Comparison of ENCODE assay signal across 8 mouse cellular contexts in the genomic region with DNA sequence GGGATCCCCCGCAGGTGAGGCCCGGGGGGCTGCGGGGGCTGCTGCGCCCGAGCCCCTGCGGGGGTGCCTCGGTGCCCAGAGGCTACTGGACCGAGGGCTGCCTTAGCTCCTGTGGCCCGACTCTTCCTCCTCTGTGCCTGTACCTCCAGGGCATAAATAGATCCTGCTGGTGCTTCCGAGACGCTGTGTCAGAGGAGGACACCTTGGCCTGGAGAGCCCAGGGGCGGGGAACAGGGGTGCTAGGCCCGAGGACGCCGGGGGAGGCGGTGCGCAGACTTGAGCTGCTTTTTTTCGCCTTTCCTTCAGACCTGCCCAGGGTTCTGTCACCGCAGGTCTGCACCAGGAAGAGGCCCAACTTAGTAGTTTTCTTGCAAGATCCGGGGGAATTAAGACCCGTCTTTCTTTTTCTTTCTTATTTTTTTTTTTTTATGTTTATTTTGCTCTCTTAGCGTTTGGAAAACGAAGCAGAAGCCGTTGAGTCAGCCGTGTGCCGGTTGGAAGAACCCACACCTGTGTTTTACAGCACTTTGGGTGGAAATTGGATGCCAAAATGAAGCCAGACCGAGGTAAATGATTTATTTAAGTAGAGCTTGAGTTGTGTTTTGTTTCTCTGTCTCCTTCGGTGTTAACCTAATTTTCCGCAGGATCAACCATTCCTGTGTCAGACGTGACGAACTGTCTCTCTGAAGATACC. TPM values are rescaled to one million over a fixed set of nuclear protein-coding genes. Genes with fewer than 3 reads are reported as not detected.
DNase-seq lines count a peak whose midpoint lies in the region; ATAC-seq lines count a peak whose summit lies in the region.

No protein-coding gene starts in this region.

- ATAC-seq in embryonic facial prominence, embryonic 15.5 days (ENCODE audit: insufficient number of reproducible peaks, low FRiP score, low TSS enrichment, low read depth) = peak; percentile 56
- ATAC-seq in heart, embryonic 12.5 days (ENCODE audit: insufficient number of reproducible peaks, low FRiP score) = peak; percentile 75
- peak; percentile 79; the same call in 1 of the 2 replicates for ATAC-seq in kidney, embryonic 16.5 days (ENCODE audit: low FRiP score, low TSS enrichment)
- ATAC-seq in lung, embryonic 15.5 days (ENCODE audit: borderline replicate concordance, extremely low read depth, low FRiP score, low TSS enrichment) = no peak; the same call in none of the 2 replicates

- H3K9me3 ChIP-seq in embryonic facial prominence, embryonic 15.5 days (replicated peaks) = no peaks in the 10 kb centered on the region
- no peaks in the 10 kb centered on the region; the same call in 1 of the 2 replicates for H3K9me3 ChIP-seq in heart, embryonic 12.5 days (replicated peaks)
- no peaks in the 10 kb centered on the region for H3K9me3 ChIP-seq in kidney, embryonic 16.5 days (ENCODE audit: low read length)
- no peaks in the 10 kb centered on the region for H3K9me3 ChIP-seq in lung, embryonic 15.5 days

- H3K9ac ChIP-seq in embryonic facial prominence, embryonic 15.5 days = peak overlapping the region; percentile 77
- peak overlapping the region; percentile 87 for H3K9ac ChIP-seq in heart, embryonic 12.5 days
- peak overlapping the region; percentile 85 for H3K9ac ChIP-seq in kidney, embryonic 16.5 days (replicated peaks; ENCODE audit: low read length)
- H3K9ac ChIP-seq in lung, embryonic 15.5 days = peak overlapping the region; percentile 71

- DNase-seq in CD4-positive, CD25-positive, alpha-beta regulatory T cell, adult 2 months (ENCODE audit: low read depth, low spot score) = peak; percentile 86
- DNase-seq in adrenal gland, adult 8-10 months = peak; percentile 80
- DNase-seq in ovary, adult 18-20 months (ENCODE audit: low spot score) = peak; percentile 74
- DNase-seq in thymus, postnatal 25 days = peak; percentile 79

- H3K4me3 ChIP-seq in embryonic facial prominence, embryonic 15.5 days (replicated peaks) = peak overlapping the region; percentile 98
- peak overlapping the region; percentile 66 for H3K4me3 ChIP-seq in heart, embryonic 12.5 days
- peak overlapping the region; percentile 94 for H3K4me3 ChIP-seq in kidney, embryonic 16.5 days (ENCODE audit: low read length)
- H3K4me3 ChIP-seq in lung, embryonic 15.5 days = peak overlapping the region; percentile 77

- peak overlapping the region; percentile 98 for H3K27ac ChIP-seq in embryonic facial prominence, embryonic 15.5 days (replicated peaks)
- peak overlapping the region; percentile 91 for H3K27ac ChIP-seq in heart, embryonic 12.5 days (ENCODE audit: poor library complexity, severe bottlenecking)
- peak overlapping the region; percentile 95 for H3K27ac ChIP-seq in kidney, embryonic 16.5 days (ENCODE audit: low read length)
- peak overlapping the region; percentile 92 for H3K27ac ChIP-seq in lung, embryonic 15.5 days

- no peaks in the 10 kb centered on the region for H3K27me3 ChIP-seq in embryonic facial prominence, embryonic 15.5 days
- H3K27me3 ChIP-seq in heart, embryonic 12.5 days (replicated peaks) = no peaks in the 10 kb centered on the region
- no peaks in the 10 kb centered on the region for H3K27me3 ChIP-seq in kidney, embryonic 16.5 days (ENCODE audit: insufficient read depth, low read length)
- H3K27me3 ChIP-seq in lung, embryonic 15.5 days = no peaks in the 10 kb centered on the region

- peaks cover 15% of the 10 kb centered on the region for H3K4me1 ChIP-seq in embryonic facial prominence, embryonic 15.5 days
- peaks cover 11% of the 10 kb centered on the region for H3K4me1 ChIP-seq in heart, embryonic 12.5 days (replicated peaks)
- peaks cover 16% of the 10 kb centered on the region for H3K4me1 ChIP-seq in kidney, embryonic 16.5 days (ENCODE audit: insufficient read depth, low read length)
- H3K4me1 ChIP-seq in lung, embryonic 15.5 days = peaks cover 13% of the 10 kb centered on the region

- 4% methylated on average over 31 of the region's 31 CpGs for WGBS in embryonic facial prominence, embryonic 15.5 days
- 6% methylated on average over 31 of the region's 31 CpGs for WGBS in heart, embryonic 12.5 days
- 4% methylated on average over 29 of the region's 31 CpGs for WGBS in kidney, embryonic 16.5 days
- 3% methylated on average over 31 of the region's 31 CpGs for WGBS in lung, embryonic 15.5 days

- H3K36me3 ChIP-seq in embryonic facial prominence, embryonic 15.5 days = peaks cover 3% of the 10 kb centered on the region; the same call in 1 of the 2 replicates
- H3K36me3 ChIP-seq in heart, embryonic 12.5 days = peaks cover 6% of the 10 kb centered on the region
- peaks cover 5% of the 10 kb centered on the region for H3K36me3 ChIP-seq in kidney, embryonic 16.5 days (ENCODE audit: insufficient read depth, low read length)
- H3K36me3 ChIP-seq in lung, embryonic 15.5 days = no peaks in the 10 kb centered on the region

- peak overlapping the region; percentile 88 for H3K4me2 ChIP-seq in embryonic facial prominence, embryonic 15.5 days (replicated peaks)
- H3K4me2 ChIP-seq in heart, embryonic 12.5 days = peak overlapping the region; percentile 84
- H3K4me2 ChIP-seq in kidney, embryonic 16.5 days (replicated peaks; ENCODE audit: low read depth, low read length) = peak overlapping the region; percentile 84
- peak overlapping the region; percentile 84 for H3K4me2 ChIP-seq in lung, embryonic 15.5 days

RNA-seq across cellular contexts. Expression of gene Fam214a, which starts 0.7 kb away (rescaled TPM):
- total RNA-seq in adrenal gland, adult 8-10 months (2022) = 100 to 1,000 TPM in 2 of 4 experiments, 10 to 100 TPM in 2; 90.3 to 132 (median 108) TPM
- 16.1 and 16.5 TPM in 2 replicates for polyA plus RNA-seq in embryonic facial prominence, embryonic 15.5 days (2015; fragmentation: Nextera tagmentation; extraction: Ambion mirVana)
- polyA plus RNA-seq in heart, embryonic 12.5 days (2016; fragmentation: Nextera tagmentation; extraction: Ambion mirVana) = 11.8 and 13.4 TPM in 2 replicates
- 13.1 and 13.6 TPM in 2 replicates for polyA plus RNA-seq in kidney, embryonic 16.5 days (2015; fragmentation: Nextera tagmentation; extraction: Ambion mirVana)
- 9.6 and 12.0 TPM in 2 replicates for polyA plus RNA-seq in lung, embryonic 15.5 days (2015; fragmentation: Nextera tagmentation; extraction: Ambion mirVana)
